Mouse (Mus musculus) liver, embryonic 12.5 days (tissue): ENCODE measurements at regions not wholly inside any gene's neighbourhood (a gene's known extent, or its start where the extent isn't known, plus 50 kb on each side); places are given as distances from the start of the nearest gene placed in this dataset.

Experiments used
- ATAC-seq: fragments of 200-750 bp; cut with Nextera tagmentation; 2 replicates; pipeline ENCODE4 v1.8.0; 2017; ENCODE audit warnings: moderate number of reproducible peaks, mild to moderate bottlenecking, moderate library complexity
- H3K27ac ChIP-seq: fragments of 300-500 bp; sonication (generic); 2 replicates; pipeline ENCODE4 v1.5.1; 2016; ENCODE audit warnings: mild to moderate bottlenecking
- H3K27me3 ChIP-seq: fragments of 300-500 bp; sonication (generic); replicated peaks from 2 replicates; pipeline ENCODE4 v1.6.1; 2016; ENCODE audit warnings: mild to moderate bottlenecking, moderate library complexity
- H3K36me3 ChIP-seq: fragments of 300-500 bp; sonication (generic); 2 replicates; pipeline ENCODE4 v1.6.1; 2016; ENCODE audit warnings: mild to moderate bottlenecking, moderate library complexity
- H3K4me1 ChIP-seq: fragments of 300-500 bp; sonication (generic); 2 replicates; pipeline ENCODE4 v1.6.1; 2016
- H3K4me2 ChIP-seq: fragments of 300-500 bp; sonication (generic); 2 replicates; pipeline ENCODE4 v1.6.1; 2016; ENCODE audit warnings: mild to moderate bottlenecking, moderate library complexity
- H3K4me3 ChIP-seq: fragments of 300-500 bp; sonication (generic); 2 replicates; pipeline ENCODE4 v1.5.1; 2016; ENCODE audit warnings: mild to moderate bottlenecking, moderate library complexity
- H3K9ac ChIP-seq: fragments of 300-500 bp; sonication (generic); 2 replicates; pipeline ENCODE4 v1.6.1; 2016; ENCODE audit warnings: mild to moderate bottlenecking, moderate library complexity
- H3K9me3 ChIP-seq: fragments of 300-500 bp; sonication (generic); replicated peaks from 2 replicates; pipeline ENCODE4 v1.6.1; 2016; ENCODE audit warnings: mild to moderate bottlenecking, moderate library complexity
- WGBS: fragments of 180-500 bp; shearing (Covaris S2); methylation state at CpG from one replicate; pipeline ENCODE4 v1.1.7; 2016; ENCODE audit not compliant: insufficient replicate concordance; 5-methylcytosine and 5-hydroxymethylcytosine counted together

GRCm38 (mm10) chr1:159034952-159035351 is 54.7 kb upstream of the Pappa2 start:
- Histone ChIP-seq H3K9me3 (no peaks in the 10 kb centered on the region), H3K4me2 (no peak overlapping the region), H3K4me3 (no peak overlapping the region), H3K27me3 (no peaks in the 10 kb centered on the region), H3K9ac (no peak overlapping the region), H3K4me1 (no peaks in the 10 kb centered on the region), H3K27ac (no peak overlapping the region), H3K36me3 (no peaks in the 10 kb centered on the region)
- no peak for ATAC-seq
- 29% methylated on average over 2 of the region's 2 CpGs for WGBS

GRCm38 (mm10) chr1:159036371-159036770 is 56.1 kb upstream of the Pappa2 start:
- Histone ChIP-seq H3K27ac (no peak overlapping the region), H3K4me3 (no peak overlapping the region), H3K4me2 (no peak overlapping the region), H3K9ac (no peak overlapping the region), H3K27me3 (no peaks in the 10 kb centered on the region), H3K9me3 (no peaks in the 10 kb centered on the region), H3K36me3 (no peaks in the 10 kb centered on the region), H3K4me1 (no peaks in the 10 kb centered on the region)
- ATAC-seq: no peak
- WGBS: 76% methylated on average over 6 of the region's 6 CpGs

GRCm38 (mm10) chr1:159045870-159046385 is 65.6 kb upstream of the Pappa2 start:
- no peak for ATAC-seq
- Histone ChIP-seq H3K4me1 (no peaks in the 10 kb centered on the region), H3K27me3 (no peaks in the 10 kb centered on the region), H3K9ac (no peak overlapping the region), H3K9me3 (no peaks in the 10 kb centered on the region), H3K36me3 (no peaks in the 10 kb centered on the region), H3K27ac (no peak overlapping the region), H3K4me2 (no peak overlapping the region), H3K4me3 (no peak overlapping the region)
- WGBS: 49% methylated on average over 4 of the region's 4 CpGs

GRCm38 (mm10) chr1:159065024-159065423 is 84.7 kb upstream of the Pappa2 start:
- ATAC-seq: peak; percentile 62
- Histone ChIP-seq H3K27me3 (no peaks in the 10 kb centered on the region), H3K4me1 (no peaks in the 10 kb centered on the region), H3K9me3 (no peaks in the 10 kb centered on the region), H3K9ac (no peak overlapping the region), H3K36me3 (no peaks in the 10 kb centered on the region), H3K27ac (no peak overlapping the region), H3K4me2 (no peak overlapping the region), H3K4me3 (no peak overlapping the region)
- 6% methylated on average over 1 of the region's 1 CpGs for WGBS

GRCm38 (mm10) chr1:159099205-159099604 is 118.9 kb upstream of the Pappa2 start:
- ATAC-seq: no peak
- WGBS: 50% methylated on average over 2 of the region's 2 CpGs
- Histone ChIP-seq H3K9ac (no peak overlapping the region), H3K4me3 (no peak overlapping the region), H3K4me2 (no peak overlapping the region), H3K36me3 (no peaks in the 10 kb centered on the region), H3K27ac (no peak overlapping the region), H3K4me1 (no peaks in the 10 kb centered on the region), H3K27me3 (no peaks in the 10 kb centered on the region), H3K9me3 (no peaks in the 10 kb centered on the region)

GRCm38 (mm10) chr1:159122201-159122600 is 109.9 kb upstream of the Cop1 start:
- no peaks in the 10 kb centered on the region for H3K4me1 ChIP-seq
- no peak overlapping the region for H3K4me3 ChIP-seq
- ATAC-seq: no peak
- H3K36me3 ChIP-seq: no peaks in the 10 kb centered on the region
- H3K27me3 ChIP-seq: no peaks in the 10 kb centered on the region
- WGBS: 60% methylated on average over 3 of the region's 3 CpGs
- no peak overlapping the region for H3K9ac ChIP-seq
- H3K4me2 ChIP-seq: no peak overlapping the region
- no peaks in the 10 kb centered on the region for H3K9me3 ChIP-seq
- H3K27ac ChIP-seq: no peak overlapping the region

- no peak for ATAC-seq
- no peak overlapping the region for H3K27ac ChIP-seq
- H3K9ac ChIP-seq: no peak overlapping the region
- H3K4me2 ChIP-seq: no peak overlapping the region
- H3K27me3 ChIP-seq: no peaks in the 10 kb centered on the region
- H3K4me1 ChIP-seq: no peaks in the 10 kb centered on the region
- no peaks in the 10 kb centered on the region for H3K36me3 ChIP-seq
- H3K9me3 ChIP-seq: no peaks in the 10 kb centered on the region
- no peak overlapping the region for H3K4me3 ChIP-seq
Measured at GRCm38 (mm10) chr1:159124874-159125273, 107.2 kb upstream of the Cop1 start.

- Histone ChIP-seq H3K27ac (no peak overlapping the region), H3K36me3 (no peaks in the 10 kb centered on the region), H3K9me3 (no peaks in the 10 kb centered on the region), H3K4me1 (no peaks in the 10 kb centered on the region), H3K27me3 (no peaks in the 10 kb centered on the region; the same call in 1 of the 2 replicates), H3K9ac (no peak overlapping the region), H3K4me2 (no peak overlapping the region), H3K4me3 (no peak overlapping the region)
- ATAC-seq: no peak
- 11% methylated on average over 10 of the region's 10 CpGs for WGBS
Measured at GRCm38 (mm10) chr1:159135301-159135700, 96.8 kb upstream of the Cop1 start.

GRCm38 (mm10) chr1:159147788-159148497 is 84.2 kb upstream of the Cop1 start:
- Histone ChIP-seq H3K4me3 (no peak overlapping the region), H3K27ac (no peak overlapping the region), H3K9me3 (no peaks in the 10 kb centered on the region), H3K27me3 (no peaks in the 10 kb centered on the region), H3K36me3 (no peaks in the 10 kb centered on the region), H3K4me1 (no peaks in the 10 kb centered on the region), H3K4me2 (no peak overlapping the region), H3K9ac (no peak overlapping the region)
- 82% methylated on average over 8 of the region's 8 CpGs for WGBS
- no peak for ATAC-seq

GRCm38 (mm10) chr1:159148498-159149187 is 83.5 kb upstream of the Cop1 start:
- H3K4me2 ChIP-seq: no peak overlapping the region
- H3K4me3 ChIP-seq: no peak overlapping the region
- no peak overlapping the region for H3K27ac ChIP-seq
- ATAC-seq: no peak
- H3K36me3 ChIP-seq: no peaks in the 10 kb centered on the region
- H3K9me3 ChIP-seq: no peaks in the 10 kb centered on the region
- no peaks in the 10 kb centered on the region for H3K4me1 ChIP-seq
- 62% methylated on average over 9 of the region's 9 CpGs for WGBS
- no peaks in the 10 kb centered on the region for H3K27me3 ChIP-seq
- H3K9ac ChIP-seq: no peak overlapping the region

GRCm38 (mm10) chr1:159149207-159149606 is 82.9 kb upstream of the Cop1 start:
- Histone ChIP-seq H3K4me1 (no peaks in the 10 kb centered on the region), H3K27ac (no peak overlapping the region), H3K9me3 (no peaks in the 10 kb centered on the region), H3K4me3 (no peak overlapping the region), H3K36me3 (no peaks in the 10 kb centered on the region), H3K27me3 (no peaks in the 10 kb centered on the region), H3K9ac (no peak overlapping the region), H3K4me2 (no peak overlapping the region)
- WGBS: 65% methylated on average over 6 of the region's 6 CpGs
- ATAC-seq: no peak

GRCm38 (mm10) chr1:159149721-159150120 is 82.4 kb upstream of the Cop1 start:
- Histone ChIP-seq H3K4me1 (no peaks in the 10 kb centered on the region), H3K9me3 (no peaks in the 10 kb centered on the region), H3K4me2 (no peak overlapping the region), H3K9ac (no peak overlapping the region), H3K27ac (no peak overlapping the region), H3K4me3 (no peak overlapping the region), H3K36me3 (no peaks in the 10 kb centered on the region), H3K27me3 (no peaks in the 10 kb centered on the region)
- no peak for ATAC-seq
- 40% methylated on average over 6 of the region's 6 CpGs for WGBS
